Mouse (Mus musculus) small intestine, adult 2 months (tissue): ENCODE results near the gene Ints6. TPM values are rescaled to one million over a fixed set of nuclear protein-coding genes. Genes with fewer than 3 reads are reported as not detected.
"Not testable (repeated sequence)": the region's sequence is repeated elsewhere in the genome, so short reads cannot be mapped to it uniquely, and the experiment has no call there.

Experiments
- H3K27ac ChIP-seq: fragments of 200-500 bp; 2 replicates; pipeline ENCODE4 v1.5.1; 2012; ENCODE audit warnings: low read depth, low read length, control low read depth, inconsistent platforms; ENCODE audit not compliant: insufficient read depth
- H3K27me3 ChIP-seq: fragments of 200-500 bp; 2 replicates; pipeline ENCODE4 v1.6.1; 2012; ENCODE audit warnings: mild to moderate bottlenecking, moderate library complexity, low read length, inconsistent platforms; ENCODE audit not compliant: control insufficient read depth, insufficient read depth
- H3K36me3 ChIP-seq: fragments of 200-500 bp; 2 replicates; pipeline ENCODE4 v1.6.1; 2012; ENCODE audit warnings: mild to moderate bottlenecking, low read length, control low read depth, inconsistent platforms; ENCODE audit not compliant: control insufficient read depth, insufficient read depth
- H3K4me1 ChIP-seq: fragments of 200-500 bp; 2 replicates; pipeline ENCODE4 v1.6.1; 2012; ENCODE audit warnings: low read length, inconsistent platforms, mixed read lengths; ENCODE audit not compliant: control insufficient read depth, insufficient read depth, insufficient read length
- H3K4me3 ChIP-seq: fragments of 200-500 bp; 2 replicates; pipeline ENCODE4 v1.5.1; 2012; ENCODE audit warnings: low read depth, mild to moderate bottlenecking, control low read depth, inconsistent platforms, low read length, moderate library complexity
- CTCF ChIP-seq: fragments of 200-500 bp; IDR thresholded peaks from 2 replicates; pipeline ENCODE4 v1.5.1; 2012; ENCODE audit warnings: low read depth, mild to moderate bottlenecking, control low read depth, inconsistent platforms, low read length, moderate library complexity, mixed read lengths; ENCODE audit not compliant: insufficient replicate concordance, insufficient read length; ENCODE audit errors: extremely low read depth
- POLR2A ChIP-seq: fragments of 200-500 bp; IDR thresholded peaks from 2 replicates; pipeline ENCODE4 v1.6.1; 2012; ENCODE audit warnings: low read depth, mild to moderate bottlenecking, control low read depth, inconsistent platforms, low read length, moderate library complexity
- WGBS: fragments of 180-500 bp; shearing (Covaris S2); methylation state at CpG from one replicate; pipeline ENCODE4 v1.1.7; 2018; 5-methylcytosine and 5-hydroxymethylcytosine counted together
- polyA plus RNA-seq: library from polyadenylated mRNA; depleted of rRNA; stranded (reverse); fragments of >200 nt; gene quantifications from 2 replicates; pipeline ENCODE4 v1.2.3, GENCODE M21; 2012

Ints6 gene
- polyA plus RNA-seq, 1 experiment = 5.9 TPM

DNA sequence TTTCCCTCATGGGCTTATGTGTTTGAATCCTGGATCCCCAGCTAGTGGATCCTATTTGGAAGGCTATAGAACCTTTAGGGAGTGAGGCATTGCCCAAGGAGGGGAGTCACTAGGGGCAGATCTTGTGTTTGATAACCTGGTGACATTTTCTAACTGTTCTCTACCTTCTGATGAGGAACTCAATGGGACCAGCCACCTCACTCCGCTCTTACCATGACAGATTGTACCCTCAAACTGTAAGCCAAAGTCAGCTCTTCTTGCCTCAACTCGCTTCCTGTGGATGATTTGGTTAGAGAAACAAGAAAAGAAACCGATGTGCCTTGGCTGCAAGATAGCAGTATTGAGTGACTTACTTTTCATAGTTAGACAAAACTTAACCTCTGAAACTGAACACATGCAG lies 109.2 kb downstream of the Ints6 start:
- no peaks in the 10 kb centered on the region for H3K36me3 ChIP-seq
- no peaks in the 10 kb centered on the region for H3K4me1 ChIP-seq
- TF ChIP-seq CTCF (no peak), POLR2A (no peak)
- no peak overlapping the region for H3K27ac ChIP-seq
- H3K4me3 ChIP-seq = no peak overlapping the region
- no peaks in the 10 kb centered on the region for H3K27me3 ChIP-seq
- WGBS = 89% methylated on average over 3 of the region's 3 CpGs

DNA sequence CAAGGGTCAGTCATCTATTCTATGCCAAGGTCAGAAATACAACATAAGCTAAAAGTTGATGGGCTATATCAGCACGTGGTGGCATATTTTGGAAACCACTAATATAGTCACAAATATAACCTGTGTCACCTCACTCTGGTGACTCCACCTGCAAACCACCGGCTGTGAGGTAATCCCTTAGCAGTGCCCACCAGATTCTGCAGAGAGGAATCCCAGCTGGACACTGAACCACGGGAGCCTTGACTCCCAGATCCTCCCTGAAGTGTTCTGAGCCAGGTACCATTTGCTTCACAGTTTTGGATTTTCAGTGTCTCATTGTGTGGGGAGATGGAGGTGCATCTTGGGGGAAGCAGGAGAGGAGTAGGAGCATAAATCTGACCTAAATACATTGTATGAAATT lies 110.6 kb downstream of the Ints6 start:
- TF ChIP-seq POLR2A = no peak
- no peak for TF ChIP-seq CTCF
- no peak overlapping the region for H3K27ac ChIP-seq
- WGBS = 53% methylated on average over 3 of the region's 3 CpGs

DNA sequence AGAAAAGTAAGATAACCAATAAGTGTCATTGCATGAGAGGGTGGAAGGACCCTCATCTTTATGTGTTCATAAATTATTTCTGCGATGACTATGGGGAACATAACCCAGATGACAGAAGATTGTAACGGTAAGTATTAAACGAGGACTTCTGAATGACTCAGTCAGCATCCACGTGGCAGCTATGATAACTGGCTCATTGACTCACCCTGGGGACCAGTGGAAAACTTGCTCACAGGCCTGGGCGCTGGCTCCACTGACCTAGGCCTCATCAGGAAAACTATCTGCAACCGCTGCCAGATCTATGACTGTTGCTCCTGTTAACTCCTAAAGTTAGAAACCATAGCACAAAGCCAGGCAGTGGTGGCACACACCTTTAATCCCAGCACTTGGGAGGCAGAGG lies 112.6 kb downstream of the Ints6 start:
- no peak for TF ChIP-seq CTCF
- no peak for TF ChIP-seq POLR2A
- 80% methylated on average over 6 of the region's 6 CpGs for WGBS
- Histone ChIP-seq H3K4me1 (no peaks in the 10 kb centered on the region), H3K27ac (no peak overlapping the region), H3K36me3 (no peaks in the 10 kb centered on the region), H3K4me3 (no peak overlapping the region), H3K27me3 (no peaks in the 10 kb centered on the region)

More for the DNA sequence above, 110.6 kb downstream of the Ints6 start:
- H3K4me1 ChIP-seq = no peaks in the 10 kb centered on the region
- H3K4me3 ChIP-seq = no peak overlapping the region
- H3K27me3 ChIP-seq = no peaks in the 10 kb centered on the region
- no peaks in the 10 kb centered on the region for H3K36me3 ChIP-seq

DNA sequence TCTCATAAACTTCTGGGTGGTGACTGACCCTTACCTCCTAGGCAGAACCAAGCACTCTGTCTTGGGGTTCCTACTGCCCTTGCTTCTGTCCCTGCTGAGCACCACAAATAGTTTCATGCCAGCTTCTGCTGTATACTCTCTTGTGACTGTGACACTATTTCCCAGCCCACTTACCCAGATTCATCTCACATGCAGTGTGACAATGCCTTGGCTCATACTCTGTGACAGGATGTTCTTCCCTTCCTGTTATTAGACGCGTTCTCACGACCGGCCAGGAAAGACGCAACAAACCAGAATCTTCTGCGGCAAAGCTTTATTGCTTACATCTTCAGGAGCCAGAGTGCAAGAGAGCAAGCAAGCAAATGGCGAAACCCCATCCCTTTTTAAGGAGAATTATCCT lies 118.6 kb downstream of the Ints6 start:
- H3K27me3 ChIP-seq, H3K4me1 ChIP-seq, H3K27ac ChIP-seq, H3K4me3 ChIP-seq, H3K36me3 ChIP-seq: not testable (repeated sequence)
- 78% methylated on average over 6 of the region's 7 CpGs for WGBS

DNA sequence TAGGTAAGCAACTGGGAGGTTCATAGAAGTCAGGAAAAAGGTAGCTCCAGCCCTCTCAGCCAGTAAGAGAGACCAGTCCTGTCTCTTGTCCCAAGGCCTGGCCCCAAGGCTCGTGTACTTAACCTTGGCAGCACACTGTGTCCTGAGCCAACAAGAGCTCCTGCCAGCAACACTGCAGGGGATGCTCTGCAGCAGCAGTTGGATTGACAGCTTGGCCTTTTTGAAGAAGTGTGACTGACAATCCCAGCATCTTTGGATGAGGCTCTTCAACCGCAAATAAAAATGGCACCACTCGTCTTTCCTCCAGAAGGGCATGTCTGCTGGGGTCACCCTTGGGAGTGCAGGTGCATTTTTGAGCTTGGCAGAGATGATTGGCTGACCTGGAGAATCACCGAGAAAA lies 120.6 kb downstream of the Ints6 start:
- Histone ChIP-seq H3K36me3 (no peaks in the 10 kb centered on the region), H3K27me3 (no peaks in the 10 kb centered on the region), H3K27ac (no peak overlapping the region), H3K4me3 (no peak overlapping the region), H3K4me1 (no peaks in the 10 kb centered on the region)
- TF ChIP-seq POLR2A (no peak), CTCF (no peak)
- 71% methylated on average over 4 of the region's 4 CpGs for WGBS

DNA sequence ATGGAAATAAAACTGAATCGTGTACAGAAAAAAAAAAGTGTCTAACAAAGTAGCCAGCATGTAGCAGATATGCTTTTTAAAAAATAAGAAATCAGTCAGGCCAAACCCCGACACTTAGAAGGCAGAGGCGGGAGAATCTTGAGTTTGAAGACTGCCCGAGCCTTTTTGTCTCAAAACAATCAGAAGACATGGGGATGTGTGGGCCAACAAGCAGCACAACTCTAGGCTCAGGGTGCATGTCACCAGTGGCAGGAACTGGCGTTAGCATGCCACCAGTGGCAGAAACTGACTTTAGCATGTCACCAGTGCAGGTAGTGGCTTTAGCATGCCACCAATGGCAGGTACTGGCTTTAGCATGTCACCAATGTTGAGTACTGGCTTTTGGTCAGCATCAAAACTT lies 121.4 kb downstream of the Ints6 start:
- Histone ChIP-seq H3K4me3 (no peak overlapping the region), H3K4me1 (no peaks in the 10 kb centered on the region), H3K27ac (no peak overlapping the region), H3K36me3 (no peaks in the 10 kb centered on the region), H3K27me3 (no peaks in the 10 kb centered on the region)
- WGBS = 75% methylated on average over 5 of the region's 5 CpGs
- TF ChIP-seq POLR2A = no peak
- no peak for TF ChIP-seq CTCF

DNA sequence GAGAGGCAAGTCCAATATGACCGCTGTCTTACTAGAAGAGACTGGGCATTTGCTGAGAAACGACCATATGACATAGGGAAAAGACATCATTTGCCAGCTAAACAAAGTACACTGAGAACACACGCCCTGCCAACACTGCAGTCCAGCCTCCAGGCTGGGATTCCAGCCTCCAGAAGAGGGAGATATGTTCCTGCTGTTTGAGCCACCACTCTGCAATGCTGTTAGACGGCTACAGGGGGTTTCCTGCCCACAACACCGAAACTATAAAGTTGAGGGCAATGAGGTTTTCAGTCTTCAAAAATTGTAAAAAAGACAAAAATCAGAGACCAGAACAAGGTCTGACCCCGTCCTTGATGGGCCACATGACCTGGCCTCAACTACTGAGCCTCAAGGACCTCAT lies 121.9 kb downstream of the Ints6 start:
- Histone ChIP-seq H3K4me1 (no peaks in the 10 kb centered on the region), H3K27me3 (no peaks in the 10 kb centered on the region), H3K27ac (no peak overlapping the region), H3K36me3 (no peaks in the 10 kb centered on the region), H3K4me3 (no peak overlapping the region)
- WGBS = 49% methylated on average over 6 of the region's 6 CpGs
- TF ChIP-seq POLR2A (no peak), CTCF (no peak)

DNA sequence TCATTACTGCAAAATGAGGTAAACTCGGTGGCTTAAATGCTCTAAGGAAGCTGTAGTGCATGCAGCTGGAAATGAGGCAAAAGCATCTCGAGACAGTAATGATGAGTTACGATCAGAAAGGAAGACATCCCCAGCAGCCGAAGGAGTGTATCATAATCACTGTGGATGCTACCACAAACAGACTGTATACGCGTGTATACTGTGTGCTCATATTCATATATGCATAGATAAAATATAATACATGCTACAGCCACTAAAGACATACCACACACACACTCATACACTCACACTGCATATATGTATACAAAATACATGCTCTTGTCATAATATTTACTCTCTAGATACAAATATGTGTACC lies 122.6 kb downstream of the Ints6 start:
- H3K4me1 ChIP-seq = no peaks in the 10 kb centered on the region
- WGBS = 60% methylated on average over 6 of the region's 6 CpGs
- H3K36me3 ChIP-seq = no peaks in the 10 kb centered on the region
- H3K27ac ChIP-seq = no peak overlapping the region
- no peak overlapping the region for H3K4me3 ChIP-seq
- H3K27me3 ChIP-seq = no peaks in the 10 kb centered on the region
- TF ChIP-seq POLR2A (no peak), CTCF (no peak)
